Mouse (Mus musculus) liver, postnatal 0 days (tissue): ENCODE results near the gene Nrip1.

Experiments used
- CTCF ChIP-seq: sonication (generic); IDR thresholded peaks from 2 replicates; pipeline ENCODE4 v1.5.1; 2016; ENCODE audit warnings: antibody characterized with exemption, low read depth
- EP300 ChIP-seq: IDR thresholded peaks from 2 replicates; pipeline ENCODE4 v1.6.1; 2016; ENCODE audit warnings: antibody characterized with exemption, low read depth, mild to moderate bottlenecking

GRCm38 (mm10) chr16:76275584-76275983 is 98.0 kb downstream of the Nrip1 start:
- TF ChIP-seq CTCF: no peak
- no peak for TF ChIP-seq EP300
